Mouse (Mus musculus) CD4-positive, CD25-positive, alpha-beta regulatory T cell, adult 4 months (primary cell): ENCODE data around the gene Cox6b1. TPM values are rescaled to one million over a fixed set of nuclear protein-coding genes. Genes with fewer than 3 reads are reported as not detected.
A peak's percentile ranks its signal among the peaks of the same experiment; 100 is the strongest.

ENCODE experiments used
- ATAC-seq: one replicate; pipeline ENCODE4 v1.8.0; 2017
- polyA plus RNA-seq, 2 experiments: library from polyadenylated mRNA; unstranded; fragments of 100-300 nt; shearing (Covaris generic); gene quantifications; one replicate each; pipeline ENCODE4 v1.2.1; 2017

The Cox6b1 gene
- polyA plus RNA-seq, result 100 to 1,000 TPM; 333 to 643 TPM

- ATAC-seq, result peak; percentile 100
Observed at GRCm38 (mm10) chr7:30625530-30626384, at the start of gene Cox6b1. Cox6b1 (minus strand) TSS chr7:30626151.

GRCm38 (mm10) chr7:30671480-30671879, 45.5 kb upstream of the Cox6b1 start, which contains the start of gene Pmis2:
Pmis2 (minus strand) TSS chr7:30671605.
- no peak for ATAC-seq

- ATAC-seq, result peak; percentile 28
Observed at GRCm38 (mm10) chr7:30669229-30669628, 43.3 kb upstream of the Cox6b1 start.

DNA sequence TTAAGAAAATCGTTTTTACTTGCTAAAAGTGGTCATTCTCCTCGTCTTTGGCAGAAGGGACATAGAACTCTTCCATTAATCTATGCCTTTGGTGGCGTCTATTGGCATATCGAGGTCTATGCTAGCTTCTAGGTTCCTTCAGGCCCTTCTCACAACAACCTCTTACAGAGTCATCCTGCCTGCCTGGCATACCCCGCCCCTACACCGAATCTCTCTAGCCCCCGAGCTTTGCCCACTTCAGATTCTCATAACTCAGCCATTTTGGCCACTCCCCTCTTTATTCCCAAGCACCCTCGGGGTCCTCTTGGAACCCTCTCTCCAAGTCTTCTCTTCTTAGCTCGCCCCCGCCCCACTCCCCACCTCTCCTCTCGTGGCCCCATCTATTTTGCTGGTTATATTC, 39.4 kb upstream of the Cox6b1 start:
- ATAC-seq, result peak; percentile 29

DNA sequence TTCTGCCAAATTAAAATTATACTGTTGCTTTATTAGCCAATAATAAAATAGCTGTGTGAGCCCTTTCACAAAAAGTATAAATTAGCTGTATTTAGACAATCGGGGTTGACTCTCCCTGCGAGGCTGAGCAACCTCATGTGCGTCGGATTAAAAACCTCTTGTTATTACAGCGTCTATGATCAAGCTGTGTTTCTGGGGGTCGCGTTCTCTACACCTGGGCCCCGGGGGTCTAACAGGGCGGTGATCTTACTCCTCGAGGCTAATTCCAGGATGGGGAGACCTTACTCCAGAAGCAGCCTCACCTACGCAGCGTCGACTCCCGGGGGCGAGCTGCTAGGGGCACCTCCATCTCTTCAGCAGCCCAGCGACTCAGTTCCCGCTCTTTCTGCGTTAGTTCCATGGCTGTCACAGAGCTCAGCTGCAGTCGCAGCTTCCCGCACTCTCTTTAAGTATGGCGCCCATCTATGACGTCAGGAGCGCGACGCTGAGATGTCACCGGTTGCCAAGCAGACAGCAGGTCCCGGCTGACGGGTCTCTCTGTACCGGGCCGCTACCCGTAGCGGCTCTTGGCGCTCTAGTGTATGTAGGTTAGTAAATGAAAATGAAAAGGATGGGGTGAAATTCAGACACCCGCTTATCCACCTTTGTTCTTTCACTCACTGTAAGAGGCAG, 38.7 kb upstream of the Cox6b1 start, which contains the start of gene Haus5:
Gene Haus5, minus strand, starts transcription at position 466 of the 672 bp plus-strand sequence.
- ATAC-seq, result peak; percentile 97

DNA sequence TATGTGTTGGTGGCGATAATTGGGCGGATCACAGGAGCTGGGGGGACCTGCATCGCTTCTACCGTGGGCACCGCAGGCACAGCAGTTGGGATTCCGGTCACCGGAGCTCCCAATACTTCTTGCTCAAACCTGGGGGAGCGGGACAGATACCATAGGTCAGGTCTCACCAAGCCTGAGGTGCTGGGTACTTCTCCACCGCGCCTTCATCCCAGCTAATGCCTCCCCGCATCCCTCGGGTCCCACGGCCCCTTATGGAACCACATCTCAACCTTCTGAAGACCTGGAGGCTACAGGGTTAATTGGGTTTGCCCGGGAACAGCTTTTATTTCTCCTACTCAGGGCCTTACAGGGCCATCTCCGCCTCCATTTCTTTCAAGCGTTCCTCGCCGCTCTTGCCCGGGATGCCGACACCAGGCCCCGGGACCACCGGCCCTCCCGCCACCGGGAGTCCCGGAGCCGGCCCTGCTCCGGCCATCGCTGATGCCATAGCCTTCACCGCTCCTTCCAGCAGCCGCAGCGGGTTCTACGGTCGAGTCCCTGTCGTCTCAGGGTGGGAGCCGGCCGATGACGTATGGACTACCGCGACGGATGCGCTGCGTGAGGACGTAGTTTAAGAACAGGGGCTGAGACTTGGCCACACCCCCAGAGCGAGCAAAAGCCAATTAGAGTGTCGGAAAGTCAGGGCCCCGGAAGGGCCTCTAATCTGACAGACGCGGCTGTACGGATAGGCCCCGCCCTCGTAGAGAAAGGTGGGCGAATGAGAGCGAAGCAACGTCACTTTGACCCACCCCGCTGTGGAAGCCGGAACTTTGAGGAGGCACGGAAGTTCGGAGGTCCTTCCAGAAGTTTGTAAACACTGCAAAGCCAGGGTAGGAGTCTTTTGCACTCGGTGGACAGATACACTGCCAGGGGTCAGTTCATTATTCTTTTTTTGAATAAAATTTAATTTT, 23.9 kb upstream of the Cox6b1 start, which contains the start of gene Rbm42:
Gene Rbm42, minus strand, starts transcription at position 727 of the 950 bp plus-strand sequence.
- peak; percentile 99 for ATAC-seq

- no peak for ATAC-seq
Observed at GRCm38 (mm10) chr7:30639083-30639482, 13.1 kb upstream of the Cox6b1 start.

GRCm38 (mm10) chr7:30636395-30636794, 10.4 kb upstream of the Cox6b1 start:
- no peak for ATAC-seq

GRCm38 (mm10) chr7:30635752-30636151, 9.8 kb upstream of the Cox6b1 start, which contains the start of gene Etv2:
Etv2 (minus strand) TSS chr7:30635852.
- no peak for ATAC-seq

GRCm38 (mm10) chr7:30634621-30635020, 8.7 kb upstream of the Cox6b1 start:
- ATAC-seq, result no peak

DNA sequence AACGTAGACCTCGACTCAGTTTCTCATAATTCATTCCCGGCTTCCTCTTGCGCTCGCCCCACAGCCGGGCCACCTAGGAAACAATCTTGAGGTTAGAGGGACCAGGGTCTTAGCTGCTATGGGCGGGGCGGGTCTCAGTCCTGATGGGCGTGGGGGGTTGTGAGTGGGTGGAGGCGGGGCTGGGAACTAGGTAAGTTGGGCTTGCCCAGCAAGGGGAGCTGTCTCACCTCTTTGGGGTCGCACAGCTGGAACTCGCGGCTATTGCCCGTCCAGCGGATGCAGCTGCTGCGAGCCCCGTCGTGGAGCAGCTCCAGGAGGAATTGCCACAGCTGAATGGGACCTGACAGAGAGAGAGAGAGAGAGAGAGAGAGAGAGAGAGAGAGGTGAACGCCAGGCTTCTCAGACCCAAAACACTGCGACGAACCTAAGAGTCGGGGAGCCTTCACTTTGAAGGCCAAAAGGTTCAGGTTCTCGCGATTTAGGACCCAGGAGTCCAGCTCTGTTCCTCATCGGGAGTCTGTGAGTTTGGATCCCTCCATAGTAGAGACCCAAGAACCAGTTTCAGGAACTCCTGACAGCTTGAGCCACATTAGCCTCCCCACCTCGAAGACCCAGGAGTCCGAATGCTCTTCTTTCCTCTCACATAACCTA, 7.9 kb upstream of the Cox6b1 start:
- no peak for ATAC-seq

- no peak for ATAC-seq
Observed at GRCm38 (mm10) chr7:30629013-30629412, 3.1 kb upstream of the Cox6b1 start.

DNA sequence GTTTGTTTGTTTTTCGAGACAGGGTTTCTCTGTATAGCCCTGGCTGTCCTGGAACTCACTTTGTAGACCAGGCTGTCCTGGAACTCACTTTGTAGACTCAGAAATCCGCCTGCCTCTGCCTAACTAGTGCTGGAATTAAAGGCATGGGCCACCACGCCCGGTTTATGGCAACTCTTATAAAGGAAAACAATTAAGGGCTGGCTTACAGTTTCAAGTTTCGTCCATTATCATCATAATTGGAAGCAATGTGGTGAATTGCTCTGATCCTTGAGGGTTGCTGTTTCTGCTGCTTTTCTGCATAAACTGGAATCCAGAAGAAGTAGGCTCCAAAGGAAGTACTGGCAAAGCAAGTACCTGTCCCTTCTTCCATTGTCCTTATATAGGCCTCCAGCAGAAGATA, 696 bp upstream of the Cox6b1 start:
- ATAC-seq, result no peak

DNA sequence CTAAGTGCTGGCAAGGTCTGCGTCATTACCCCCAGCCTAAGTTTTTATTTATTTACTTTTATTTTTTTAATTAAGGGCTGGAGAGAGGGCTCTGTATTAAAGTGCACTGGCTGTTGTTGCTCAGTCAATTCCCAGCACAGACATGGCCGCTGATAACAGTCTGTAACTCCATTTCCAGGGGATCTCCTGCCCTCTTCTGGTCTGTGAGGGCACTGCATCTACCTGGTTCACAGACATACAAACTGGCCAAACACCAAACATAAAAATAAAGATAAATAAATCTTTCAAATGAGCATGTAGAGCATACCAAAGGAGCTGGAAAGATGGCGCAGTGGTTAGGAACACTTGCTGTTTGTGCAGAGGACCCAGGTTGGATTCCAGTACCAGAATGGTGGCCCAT, 6.7 kb downstream of the Cox6b1 start:
- ATAC-seq, result no peak

GRCm38 (mm10) chr7:30618658-30619057, 7.3 kb downstream of the Cox6b1 start:
- no peak for ATAC-seq

DNA sequence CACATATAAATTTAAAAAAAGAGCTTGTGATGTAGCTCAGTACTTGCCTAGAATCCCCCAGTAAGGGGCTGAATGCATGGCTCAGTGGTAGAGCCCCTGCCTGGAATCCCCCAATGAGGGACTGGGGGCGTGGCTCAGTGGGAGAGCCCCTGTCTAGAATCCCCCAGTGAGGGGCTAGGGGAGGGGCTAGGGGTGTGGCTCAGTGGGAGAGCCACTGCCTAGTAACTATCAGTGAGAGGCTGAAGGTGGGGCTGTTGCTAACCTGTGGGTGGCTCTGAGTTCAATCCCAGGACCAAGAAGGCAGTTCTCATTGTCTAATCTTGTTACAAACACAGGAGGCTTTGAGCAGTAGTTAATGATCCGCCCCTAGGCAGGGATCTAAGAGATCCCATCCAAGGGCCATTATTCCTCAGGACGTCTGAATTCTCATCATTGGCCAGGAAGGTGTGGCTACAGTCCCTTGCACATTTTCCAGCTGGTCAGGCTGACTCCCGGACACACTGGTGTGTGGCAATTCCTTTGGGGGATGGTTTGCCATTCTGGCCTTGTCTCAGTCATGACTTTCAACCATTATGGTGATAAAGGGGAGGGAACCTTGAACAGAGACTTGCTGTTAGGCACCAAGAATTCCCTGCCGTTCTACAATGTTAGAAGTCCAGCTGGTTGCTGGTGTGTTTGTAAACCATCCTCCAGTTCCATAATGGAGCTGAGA, 10.7 kb downstream of the Cox6b1 start:
- no peak for ATAC-seq

- ATAC-seq, result peak; percentile 66
Observed at GRCm38 (mm10) chr7:30614454-30614853, 11.5 kb downstream of the Cox6b1 start.

DNA sequence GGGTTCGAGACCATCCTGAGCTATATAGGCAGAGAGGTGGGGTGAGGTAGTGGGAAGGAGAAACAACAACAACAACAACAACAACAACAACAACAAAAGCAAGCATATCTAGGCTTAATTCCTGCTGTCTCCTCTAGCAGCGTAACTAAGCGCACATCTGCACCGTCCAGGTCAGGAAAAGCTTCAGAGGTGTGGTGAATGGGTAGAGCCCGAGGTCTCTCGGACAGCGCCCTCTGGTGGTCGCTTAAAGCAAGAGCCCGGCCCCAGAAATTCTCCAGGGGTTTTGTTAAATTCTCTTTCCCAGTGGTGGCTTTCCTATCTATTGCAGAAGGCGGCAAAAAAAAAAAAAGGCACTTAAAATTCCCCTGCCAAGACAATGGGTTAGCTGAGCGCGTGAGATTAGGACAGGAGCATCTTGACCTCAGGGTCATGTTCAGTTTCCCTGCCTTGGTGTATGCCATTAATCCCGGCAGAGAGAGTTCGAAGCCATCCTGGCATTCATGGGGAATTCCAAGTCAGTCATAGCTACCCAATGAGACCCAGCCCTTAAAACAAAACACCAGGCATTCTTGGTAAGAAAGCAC, 12.3 kb downstream of the Cox6b1 start:
- peak; percentile 67 for ATAC-seq

DNA sequence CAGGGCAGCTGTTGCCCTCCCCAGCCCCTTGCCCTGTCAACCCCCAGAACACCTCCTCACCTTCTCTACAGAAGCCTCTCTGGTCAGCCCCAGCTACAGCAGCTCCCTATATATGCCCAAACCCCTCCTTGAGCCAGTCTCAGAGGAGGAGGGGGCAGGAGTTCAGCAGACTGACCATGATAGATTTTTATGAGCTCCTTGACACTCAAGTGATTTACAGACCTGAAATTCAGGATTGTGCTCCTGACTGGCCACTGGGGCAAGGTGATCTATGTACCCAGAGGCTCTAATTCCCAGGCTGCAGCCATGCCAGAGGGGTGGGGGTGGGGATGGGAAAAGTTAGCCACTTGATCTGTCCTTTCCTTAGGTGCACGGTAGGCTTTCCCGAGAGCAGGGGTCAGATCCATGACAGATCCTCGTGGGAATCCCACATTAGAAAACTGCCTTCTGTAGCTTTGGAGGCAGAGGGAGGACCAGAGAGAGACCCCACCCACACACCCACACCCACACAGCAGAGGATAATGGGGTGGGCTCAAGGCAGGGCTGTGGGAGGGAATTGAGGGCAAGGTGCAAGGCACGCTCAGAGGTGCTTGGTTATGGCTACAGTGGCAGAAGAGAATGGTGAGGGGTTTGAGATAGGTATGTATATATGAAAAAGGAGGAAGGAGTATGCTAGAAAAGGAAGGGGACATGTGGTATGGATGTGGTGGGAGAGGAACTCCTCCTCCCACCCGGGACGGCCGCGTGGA, 13.1 kb downstream of the Cox6b1 start, which contains the start of gene Upk1a:
Gene Upk1a, minus strand, starts transcription at position 194 of the 749 bp plus-strand sequence.
- no peak for ATAC-seq

GRCm38 (mm10) chr7:30610043-30610442, 15.9 kb downstream of the Cox6b1 start:
- no peak for ATAC-seq
